Mouse (Mus musculus): ENCODE results near the gene Glis3. TPM values are rescaled to one million over a fixed set of nuclear protein-coding genes. Genes with fewer than 3 reads are reported as not detected.

Gene Glis3
- total and polyA plus RNA-seq, 3 experiments, result not detected

DNA sequence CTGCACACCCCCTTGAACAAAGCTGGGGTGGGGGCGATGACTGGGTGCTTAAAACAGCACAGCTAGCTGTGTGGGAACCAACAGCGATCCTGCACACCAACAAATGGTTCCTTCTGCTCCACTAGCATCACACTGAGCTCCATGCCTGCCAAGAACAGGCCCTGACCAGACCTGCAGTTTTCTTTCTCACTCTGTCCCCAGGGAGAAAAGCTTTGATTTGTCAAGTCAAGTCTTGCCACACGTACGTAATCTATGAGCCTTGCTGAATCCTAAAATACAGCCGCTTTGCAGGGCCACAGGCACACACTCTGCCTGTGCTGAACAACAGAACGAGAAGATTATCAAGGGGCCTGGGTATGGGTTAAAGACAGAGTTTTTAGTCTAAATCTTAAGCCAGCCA, 71.6 kb downstream of the Glis3 start:
- no peak overlapping the region for H3K27ac ChIP-seq (ENCODE audit: control insufficient read depth, low read depth, low read length)
- no peaks in the 10 kb centered on the region for H3K27me3 ChIP-seq (ENCODE audit: control insufficient read depth in 1 of 2, insufficient read depth in 2 of 2, low read length in 2 of 2)
- no peaks in the 10 kb centered on the region for H3K9me3 ChIP-seq (replicated peaks; ENCODE audit: insufficient read depth, low read length)
- H3K4me1 ChIP-seq (ENCODE audit: control insufficient read depth in 1 of 2, insufficient read depth in 2 of 2, low read length in 2 of 2), result no peaks in the 10 kb centered on the region
- TF ChIP-seq KAT2A (conservative IDR thresholded peaks at IDR 0.05; ENCODE audit: low read depth, low read length) (no peak), CHD2 (IDR thresholded peaks at IDR 0.05; ENCODE audit: low read length) (no peak), SIN3A (IDR thresholded peaks at IDR 0.05; ENCODE audit: low read length) (no peak), ZC3H11A (IDR thresholded peaks at IDR 0.05; ENCODE audit: low read depth, low read length) (no peak), CHD1 (IDR thresholded peaks at IDR 0.05; ENCODE audit: low read depth, low read length) (no peak), ETS1 (IDR thresholded peaks at IDR 0.05; ENCODE audit: low read depth, low read length) (no peak), MAFK (IDR thresholded peaks at IDR 0.05; ENCODE audit: borderline replicate concordance, low read depth, low read length) (no peak), UBTF (IDR thresholded peaks at IDR 0.05; ENCODE audit: borderline replicate concordance, insufficient read depth, low read depth, low read length) (no peak)
- H3K4me3 ChIP-seq (ENCODE audit: control insufficient read depth in 1 of 2, insufficient read depth in 1 of 2, low read depth in 2 of 2, low read length in 2 of 2), result no peak overlapping the region
- no peak overlapping the region for H3K9ac ChIP-seq (ENCODE audit: control insufficient read depth, low read depth, low read length, poor library complexity, severe bottlenecking)
- no peak for DNase-seq (ENCODE audit: low read depth, low spot score)
- no peaks in the 10 kb centered on the region for H3K36me3 ChIP-seq (ENCODE audit: control insufficient read depth in 1 of 2, insufficient read depth in 2 of 2, low read length in 2 of 2)
- no peaks in the 10 kb centered on the region for H3K79me2 ChIP-seq (ENCODE audit: control insufficient read depth, insufficient read depth, low read length, poor library complexity)

DNA sequence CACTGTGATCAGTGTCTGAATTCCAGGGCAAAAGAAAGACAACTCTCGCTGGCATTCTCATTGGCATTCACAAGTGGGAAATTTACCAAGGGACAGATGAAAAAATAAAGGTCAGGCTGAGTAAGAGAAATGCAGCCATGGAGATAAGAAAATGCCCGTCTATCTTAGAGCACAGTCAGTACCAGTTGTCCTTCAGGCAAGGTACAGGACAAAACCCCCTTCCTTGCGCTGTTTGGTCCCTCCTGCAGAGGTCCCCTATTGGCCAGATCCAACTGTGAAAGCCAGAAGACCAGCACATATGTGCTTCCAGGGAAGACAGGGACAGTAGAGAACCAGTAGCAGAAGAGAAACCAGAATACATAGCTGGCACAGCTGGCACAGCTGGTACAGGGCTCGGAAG, 79.0 kb downstream of the Glis3 start:
- Histone ChIP-seq H3K27me3 (ENCODE audit: control insufficient read depth in 1 of 2, insufficient read depth in 2 of 2, low read length in 2 of 2) (no peaks in the 10 kb centered on the region), H3K4me1 (ENCODE audit: control insufficient read depth in 1 of 2, insufficient read depth in 2 of 2, low read length in 2 of 2) (no peaks in the 10 kb centered on the region), H3K36me3 (ENCODE audit: control insufficient read depth in 1 of 2, insufficient read depth in 2 of 2, low read length in 2 of 2) (no peaks in the 10 kb centered on the region), H3K27ac (ENCODE audit: control insufficient read depth, low read depth, low read length) (no peak overlapping the region), H3K4me3 (ENCODE audit: control insufficient read depth in 1 of 2, insufficient read depth in 1 of 2, low read depth in 2 of 2, low read length in 2 of 2) (no peak overlapping the region), H3K9ac (ENCODE audit: control insufficient read depth, low read depth, low read length, poor library complexity, severe bottlenecking) (no peak overlapping the region), H3K79me2 (ENCODE audit: control insufficient read depth, insufficient read depth, low read length, poor library complexity) (no peaks in the 10 kb centered on the region), H3K9me3 (replicated peaks; ENCODE audit: insufficient read depth, low read length) (no peaks in the 10 kb centered on the region)
- no peak for DNase-seq (ENCODE audit: low read depth, low spot score)
- TF ChIP-seq UBTF (IDR thresholded peaks at IDR 0.05; ENCODE audit: borderline replicate concordance, insufficient read depth, low read depth, low read length), result no peak
- TF ChIP-seq E2F4 (IDR thresholded peaks at IDR 0.05; ENCODE audit: borderline replicate concordance, low read depth, low read length), result no peak
- TF ChIP-seq CHD1 (IDR thresholded peaks at IDR 0.05; ENCODE audit: low read depth, low read length), result no peak
- TF ChIP-seq USF2 (IDR thresholded peaks at IDR 0.05; ENCODE audit: borderline replicate concordance in 1 of 2, insufficient read depth in 1 of 2, low read depth in 1 of 2, low read length in 2 of 2), result no peak
- TF ChIP-seq KAT2A (conservative IDR thresholded peaks at IDR 0.05; ENCODE audit: low read depth, low read length), result no peak
- TF ChIP-seq MXI1 (IDR thresholded peaks at IDR 0.05; ENCODE audit: low read depth, low read length), result no peak
- no peak for TF ChIP-seq RAD21 (IDR thresholded peaks at IDR 0.05; ENCODE audit: low read depth, low read length)
- TF ChIP-seq CHD2 (IDR thresholded peaks at IDR 0.05; ENCODE audit: low read length), result no peak
- TF ChIP-seq MAX (IDR thresholded peaks at IDR 0.05; ENCODE audit: low read length), result no peak

DNA sequence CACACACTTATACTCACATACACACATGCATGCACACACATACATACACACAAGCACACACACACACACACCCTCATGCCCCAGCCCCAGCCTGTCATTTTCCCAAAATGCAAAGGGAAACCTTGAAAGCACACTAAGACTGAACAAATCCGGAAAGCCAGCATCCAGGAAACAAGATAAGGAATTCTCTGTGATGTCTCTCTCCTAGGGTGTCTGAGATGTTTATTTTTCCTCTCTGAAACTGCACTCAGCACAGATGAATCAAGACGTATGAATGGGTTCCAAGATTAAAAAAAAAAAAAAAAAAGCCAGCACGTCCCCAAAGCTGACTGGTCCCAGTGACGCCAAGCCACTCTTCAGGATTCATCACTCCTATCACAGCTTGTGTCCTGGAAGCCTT, 85.7 kb downstream of the Glis3 start:
- Histone ChIP-seq H3K27ac (ENCODE audit: control insufficient read depth, low read depth, low read length) (no peak overlapping the region), H3K36me3 (ENCODE audit: control insufficient read depth in 1 of 2, insufficient read depth in 2 of 2, low read length in 2 of 2) (no peaks in the 10 kb centered on the region), H3K4me3 (ENCODE audit: control insufficient read depth in 1 of 2, insufficient read depth in 1 of 2, low read depth in 2 of 2, low read length in 2 of 2) (no peak overlapping the region), H3K4me1 (ENCODE audit: control insufficient read depth in 1 of 2, insufficient read depth in 2 of 2, low read length in 2 of 2) (no peaks in the 10 kb centered on the region), H3K9ac (ENCODE audit: control insufficient read depth, low read depth, low read length, poor library complexity, severe bottlenecking) (no peak overlapping the region), H3K9me3 (replicated peaks; ENCODE audit: insufficient read depth, low read length) (no peaks in the 10 kb centered on the region), H3K27me3 (ENCODE audit: control insufficient read depth in 1 of 2, insufficient read depth in 2 of 2, low read length in 2 of 2) (no peaks in the 10 kb centered on the region), H3K79me2 (ENCODE audit: control insufficient read depth, insufficient read depth, low read length, poor library complexity) (no peaks in the 10 kb centered on the region)
- DNase-seq (ENCODE audit: low read depth, low spot score), result no peak
- TF ChIP-seq POLR2AphosphoS5 (IDR thresholded peaks at IDR 0.05; ENCODE audit: borderline replicate concordance, low read depth, low read length) (no peak), GABPA (IDR thresholded peaks at IDR 0.05; ENCODE audit: low read depth, low read length) (no peak), MAFK (IDR thresholded peaks at IDR 0.05; ENCODE audit: borderline replicate concordance, low read depth, low read length) (no peak), RCOR1 (IDR thresholded peaks at IDR 0.05; ENCODE audit: low read depth, low read length) (no peak), MYC (IDR thresholded peaks at IDR 0.05; ENCODE audit: low read depth, low read length) (no peak), NRF1 (IDR thresholded peaks at IDR 0.05; ENCODE audit: insufficient read depth, low read depth, low read length, poor library complexity, severe bottlenecking) (no peak), CHD2 (IDR thresholded peaks at IDR 0.05; ENCODE audit: low read length) (no peak), ZNF384 (IDR thresholded peaks at IDR 0.05; ENCODE audit: low read depth, low read length) (no peak), TBP (IDR thresholded peaks at IDR 0.05; ENCODE audit: low read depth, low read length) (no peak), HCFC1 (IDR thresholded peaks at IDR 0.05; ENCODE audit: low read depth, low read length) (no peak), GATA1 (IDR thresholded peaks at IDR 0.05; ENCODE audit: low read depth, low read length) (no peak), EP300 (IDR thresholded peaks at IDR 0.05; ENCODE audit: low read depth in 1 of 2, low read length in 2 of 2) (no peak), BHLHE40 (IDR thresholded peaks at IDR 0.05; ENCODE audit: borderline replicate concordance, low read depth, low read length) (no peak), MAZ (IDR thresholded peaks at IDR 0.05; ENCODE audit: low read depth, low read length) (no peak), USF2 (IDR thresholded peaks at IDR 0.05; ENCODE audit: borderline replicate concordance in 1 of 2, insufficient read depth in 1 of 2, low read depth in 1 of 2, low read length in 2 of 2) (no peak)

All from MEL (cell line).